Mouse (Mus musculus): ENCODE results near the gene Il22ra2.

Il22ra2 gene

DNA sequence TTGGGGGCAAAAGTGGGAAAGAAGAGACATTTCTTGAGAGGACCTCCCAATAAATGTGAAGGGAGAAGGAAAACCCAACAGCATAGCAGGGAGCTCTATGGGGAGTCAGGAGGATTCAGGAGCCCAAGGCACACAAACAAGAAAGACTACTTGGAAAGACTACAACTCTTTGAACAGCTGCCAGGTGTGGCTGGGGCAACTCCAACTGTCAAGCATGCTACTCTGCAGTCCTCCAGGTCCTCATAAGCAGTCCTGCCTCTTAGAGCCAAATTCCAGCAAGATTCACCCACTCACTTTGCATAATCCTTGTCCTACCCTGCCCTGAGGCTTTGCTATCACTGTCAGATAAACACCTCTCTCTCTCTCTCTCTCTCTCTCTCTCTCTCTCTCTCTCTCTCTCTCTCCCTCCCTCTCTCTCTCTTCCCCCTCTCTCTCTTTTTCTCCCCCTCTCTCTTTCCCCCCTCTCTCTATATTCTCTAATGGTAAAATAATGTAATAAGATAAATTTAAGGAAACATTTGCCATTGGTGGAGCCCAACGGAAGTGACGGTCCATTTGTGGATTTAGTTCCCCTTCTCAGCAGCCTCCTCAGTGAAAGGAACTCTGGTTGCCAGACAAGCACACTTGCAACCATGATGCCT, at the start of gene Il22ra2:
Gene Il22ra2 (plus strand): TSS at position 591 of the 641 bp plus-strand sequence.
- DNase-seq, result no peak

DNA sequence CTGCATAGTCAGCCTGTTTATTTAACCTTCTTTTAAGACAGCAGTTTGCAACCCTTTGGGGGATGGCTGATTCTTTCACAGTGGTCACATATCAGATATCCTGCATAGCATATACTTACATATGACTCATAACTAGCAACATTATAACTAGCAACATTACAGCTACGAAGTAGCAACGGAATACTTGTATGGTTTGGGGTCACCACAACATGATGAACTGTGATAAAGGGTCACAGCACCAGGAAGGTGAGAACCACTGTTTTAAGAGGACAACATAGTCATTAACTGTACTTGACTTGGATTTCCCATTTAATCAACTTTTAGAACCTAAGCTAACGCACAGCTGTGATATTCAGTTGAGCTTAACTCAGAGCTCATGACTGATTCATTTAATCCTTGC, 44.2 kb upstream of the Il22ra2 start:
- peak; percentile 28 for DNase-seq

DNA sequence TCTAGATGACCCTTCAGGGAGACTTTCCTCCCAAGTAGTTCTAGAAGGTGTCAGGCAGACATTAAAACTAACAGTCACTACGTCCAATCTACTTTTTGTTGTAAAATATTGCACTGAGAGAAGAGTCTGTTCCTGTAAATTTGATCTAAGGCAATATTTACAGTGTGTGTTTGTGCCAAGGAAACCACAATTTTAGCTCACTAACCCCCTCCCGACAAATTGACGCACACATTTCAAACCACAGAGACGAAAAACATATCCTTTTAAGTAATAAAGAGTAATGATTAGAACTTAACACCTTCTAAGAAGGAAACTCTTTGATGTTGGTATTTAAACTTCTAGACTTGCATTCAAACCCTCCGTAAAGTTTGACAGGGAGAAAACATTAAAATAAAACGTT, 43.8 kb upstream of the Il22ra2 start:
- DNase-seq, result no peak

DNA sequence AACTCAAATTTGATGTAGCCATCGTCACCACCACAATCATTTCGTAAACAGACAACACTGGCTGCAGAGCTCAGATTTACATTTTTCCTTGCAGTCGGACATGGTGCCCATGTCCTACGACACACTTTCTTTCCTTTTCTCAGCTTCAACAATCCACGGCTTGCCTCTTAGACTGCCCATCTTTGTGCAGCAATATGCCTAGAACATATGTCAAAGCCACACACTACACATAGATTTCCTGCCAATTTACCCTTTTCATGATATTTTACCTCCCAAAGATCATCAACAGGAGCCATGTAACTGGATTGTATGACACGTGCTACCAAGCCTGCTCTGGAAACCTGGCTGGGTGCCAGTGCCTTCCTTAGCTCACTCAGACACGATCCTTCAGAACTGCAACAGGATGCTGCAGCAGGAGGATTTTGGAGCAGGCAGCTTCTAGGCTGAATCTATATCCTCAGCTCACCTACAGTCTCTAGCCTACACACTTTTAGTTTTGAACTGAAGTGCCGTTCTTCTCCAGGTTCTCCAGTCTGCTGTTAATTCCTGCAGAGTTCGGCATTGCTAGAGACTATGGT, 43.3 kb upstream of the Il22ra2 start:
- DNase-seq, result peak; percentile 89

GRCm38 (mm10) chr10:19580660-19581059, 41.1 kb upstream of the Il22ra2 start:
- peak; percentile 52 for DNase-seq

DNA sequence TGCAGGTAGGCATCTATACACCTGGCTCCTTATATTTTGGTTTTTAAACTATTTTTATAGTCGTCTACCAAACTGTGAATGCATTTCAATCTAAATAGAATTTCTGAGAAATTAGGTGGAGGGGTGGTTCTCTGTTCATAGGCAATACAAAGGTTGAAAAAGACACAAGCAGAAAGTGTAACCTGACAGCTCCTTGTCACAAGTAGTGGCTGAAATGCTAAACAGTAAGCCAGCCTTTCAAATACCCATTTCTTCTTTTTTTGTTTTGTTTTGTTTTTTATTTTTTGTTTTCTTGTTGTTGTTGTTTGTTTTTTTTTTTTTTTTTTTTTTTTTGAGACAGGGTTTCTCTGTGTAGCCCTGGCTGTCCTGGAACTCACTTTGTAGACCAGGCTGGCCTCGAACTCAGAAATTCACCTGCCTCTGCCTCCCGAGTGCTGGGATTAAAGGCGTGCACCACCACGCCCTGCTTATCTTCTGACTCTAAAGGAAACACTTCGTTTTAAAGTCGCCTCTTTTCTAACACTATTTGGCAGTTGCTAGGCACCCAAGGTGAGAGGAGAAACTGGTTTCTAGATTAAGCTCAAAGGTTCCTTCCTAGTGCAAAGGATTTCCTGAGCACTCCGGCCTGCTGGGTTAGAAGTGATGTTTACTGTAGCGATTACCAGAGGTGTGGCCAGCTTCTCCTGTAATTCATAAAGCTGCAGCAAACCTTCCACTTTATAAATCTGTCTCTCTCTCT, 39.8 kb upstream of the Il22ra2 start:
- peak; percentile 97 for DNase-seq

GRCm38 (mm10) chr10:19582806-19583430, 38.9 kb upstream of the Il22ra2 start:
- peak; percentile 88 for DNase-seq

DNA sequence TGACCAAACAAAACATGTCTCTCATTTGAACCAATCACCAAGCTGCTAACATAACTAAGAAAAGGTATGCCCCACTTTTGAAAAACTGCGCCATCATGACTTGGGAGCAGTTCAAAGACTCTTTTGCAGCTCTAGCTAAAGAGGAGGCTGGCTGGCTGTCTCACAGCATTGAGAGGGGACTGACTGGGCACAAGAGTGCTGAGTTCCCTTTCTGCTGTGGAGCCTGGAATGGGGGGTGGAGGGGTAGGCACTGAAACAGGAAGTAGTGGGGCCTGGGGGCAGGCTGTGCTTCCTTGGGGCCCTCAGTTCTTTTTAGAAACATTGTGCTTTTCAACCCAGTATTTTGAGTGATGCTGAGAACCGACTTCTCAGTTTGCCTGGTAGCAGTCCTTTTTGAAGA, 37.7 kb upstream of the Il22ra2 start:
- DNase-seq, result peak; percentile 98

GRCm38 (mm10) chr10:19584846-19585245, 37.0 kb upstream of the Il22ra2 start:
- DNase-seq, result peak; percentile 66

DNA sequence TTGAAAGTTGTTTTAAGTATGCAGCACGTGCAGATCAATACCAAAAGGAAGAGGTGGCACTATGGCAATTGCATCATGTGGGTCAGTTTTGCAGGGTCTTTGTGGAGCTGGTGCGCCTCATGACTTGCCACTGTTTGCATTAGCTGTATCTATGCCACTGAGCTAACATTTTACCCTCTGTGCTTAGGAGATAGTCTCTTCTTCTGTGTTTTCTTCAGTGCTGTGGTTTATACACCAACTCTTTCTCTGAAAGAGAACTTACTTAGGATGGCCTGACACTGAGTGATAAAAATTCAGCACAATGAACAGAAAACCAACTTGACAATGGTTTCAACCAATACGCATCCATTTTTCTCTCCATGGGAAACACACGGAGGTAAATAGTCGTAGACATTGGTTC, 35.9 kb upstream of the Il22ra2 start:
- peak; percentile 41 for DNase-seq

DNA sequence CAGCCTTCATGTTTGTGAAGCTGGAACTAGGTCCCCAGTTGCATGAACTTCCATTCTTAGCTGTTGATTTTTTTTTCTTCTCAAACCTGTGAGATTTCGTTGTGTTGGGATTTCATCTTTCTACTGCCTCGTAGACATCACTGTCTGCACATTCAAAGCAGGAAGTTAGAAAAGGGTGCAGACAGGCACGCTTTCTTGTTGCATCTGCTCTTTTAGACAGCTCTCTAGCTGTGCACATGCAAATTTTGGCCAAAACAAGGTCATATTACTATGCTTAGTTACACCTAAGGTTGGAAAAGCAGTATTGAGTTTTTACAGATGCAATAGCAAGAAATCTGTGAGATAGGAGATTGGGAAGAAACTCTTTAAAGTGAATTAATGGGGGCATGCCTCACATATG, 34.5 kb upstream of the Il22ra2 start:
- DNase-seq, result no peak

DNA sequence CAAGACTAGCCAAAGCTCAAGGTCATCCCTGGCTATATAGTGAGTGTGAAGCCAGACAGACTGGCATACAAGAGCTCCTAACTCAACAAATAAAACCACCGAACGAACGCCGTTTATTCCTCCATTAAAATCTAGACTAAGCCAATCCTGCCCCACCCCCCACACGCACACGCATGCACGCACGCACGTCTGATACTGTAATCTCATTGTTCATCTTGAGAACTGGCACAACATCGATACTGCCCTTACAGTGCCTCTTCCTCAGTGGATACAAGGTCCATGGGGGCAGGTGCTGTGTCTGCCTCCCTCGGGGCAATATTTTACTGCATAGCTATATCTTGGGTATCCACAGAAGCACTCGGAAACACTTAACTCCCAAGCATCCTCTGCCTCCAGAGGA, 32.2 kb upstream of the Il22ra2 start:
- DNase-seq, result peak; percentile 84

- no peak for DNase-seq
These were observed 30.5 kb upstream of the Il22ra2 start for GRCm38 (mm10) chr10:19591286-19591640.

DNA sequence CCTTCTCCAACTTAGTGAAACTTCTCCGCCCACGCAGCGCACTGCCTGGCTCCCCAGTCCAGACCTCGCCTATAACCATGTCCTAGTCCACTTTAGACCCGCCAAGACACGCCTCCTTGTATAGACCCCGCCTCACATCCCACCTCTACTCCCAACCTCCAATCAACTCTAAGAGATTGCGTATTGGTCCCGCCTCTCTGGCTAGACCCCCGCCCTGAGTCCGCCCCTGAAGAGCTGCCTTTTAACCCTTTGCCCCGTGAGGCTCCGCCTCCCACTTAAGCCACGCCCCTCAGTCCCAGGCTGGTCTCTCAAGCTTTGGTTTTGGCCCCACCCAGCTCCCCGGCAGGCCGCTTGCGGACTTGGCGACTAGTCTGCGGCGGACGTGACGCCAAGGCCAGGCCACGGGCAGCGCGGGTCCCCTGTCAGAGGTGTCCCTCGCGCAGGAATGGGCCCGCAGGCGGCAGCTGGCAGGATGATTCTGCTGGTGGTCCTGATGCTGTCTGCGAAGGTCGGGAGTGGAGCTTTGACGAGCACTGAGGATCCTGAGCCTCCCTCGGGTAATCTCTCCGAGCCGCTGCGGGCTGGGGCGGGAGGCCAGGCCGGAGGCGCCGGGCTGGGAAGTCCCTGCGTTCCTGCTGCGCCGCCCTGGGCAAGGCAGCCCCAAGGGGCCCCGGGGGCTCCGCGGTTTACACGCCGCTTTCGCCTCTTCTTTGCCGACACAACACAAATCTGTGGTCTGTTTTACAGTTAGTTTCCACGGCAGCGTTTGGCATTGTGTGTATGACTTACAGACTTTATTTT, 30.0 kb upstream of the Il22ra2 start, which contains the start of gene Ifngr1:
Gene Ifngr1 (plus strand): TSS at position 309 of the 801 bp plus-strand sequence.
- DNase-seq, result peak; percentile 100

DNA sequence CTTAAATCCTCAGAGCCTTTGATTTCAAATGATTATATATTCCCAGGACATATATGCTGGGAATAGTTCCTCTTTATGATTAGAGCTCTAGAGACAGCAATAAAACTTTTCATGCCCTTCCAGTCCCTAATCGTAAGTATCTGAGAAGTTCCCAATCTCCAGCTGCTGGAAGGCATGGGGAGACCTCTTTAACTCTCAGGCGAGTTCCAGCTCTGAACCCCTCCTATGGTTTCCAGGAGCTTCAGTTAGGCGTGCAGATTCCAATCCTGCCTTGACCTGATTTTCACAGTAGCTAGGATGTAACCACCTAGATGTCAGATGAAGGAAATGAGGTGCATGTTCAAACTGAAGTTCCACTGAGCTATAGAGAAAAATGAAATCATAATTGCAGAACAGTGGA, 29.2 kb upstream of the Il22ra2 start:
- peak; percentile 88 for DNase-seq

- DNase-seq, result peak; percentile 83
These were observed 28.5 kb upstream of the Il22ra2 start for GRCm38 (mm10) chr10:19593296-19593695.

- peak; percentile 94 for DNase-seq
These were observed 27.4 kb upstream of the Il22ra2 start for GRCm38 (mm10) chr10:19594201-19594905.

DNA sequence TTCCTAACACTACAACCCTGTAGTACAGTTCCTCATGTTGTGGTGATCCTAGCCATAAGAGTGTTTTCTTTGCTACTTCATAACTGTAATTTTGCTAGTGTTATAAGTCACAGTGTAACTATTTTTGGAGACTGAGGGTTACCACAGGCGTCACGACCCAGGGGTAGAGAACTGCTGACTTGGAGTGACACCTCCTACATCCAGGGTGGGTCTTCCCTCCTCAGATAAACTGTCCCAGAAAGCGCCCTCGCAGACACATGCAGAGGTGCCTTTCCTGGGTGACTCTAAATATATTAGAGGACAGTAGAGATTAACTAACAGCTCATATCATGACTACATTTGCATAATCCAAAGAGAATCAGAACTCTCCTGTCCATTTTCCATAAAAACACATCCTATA, 24.9 kb upstream of the Il22ra2 start:
- DNase-seq, result peak; percentile 68

DNA sequence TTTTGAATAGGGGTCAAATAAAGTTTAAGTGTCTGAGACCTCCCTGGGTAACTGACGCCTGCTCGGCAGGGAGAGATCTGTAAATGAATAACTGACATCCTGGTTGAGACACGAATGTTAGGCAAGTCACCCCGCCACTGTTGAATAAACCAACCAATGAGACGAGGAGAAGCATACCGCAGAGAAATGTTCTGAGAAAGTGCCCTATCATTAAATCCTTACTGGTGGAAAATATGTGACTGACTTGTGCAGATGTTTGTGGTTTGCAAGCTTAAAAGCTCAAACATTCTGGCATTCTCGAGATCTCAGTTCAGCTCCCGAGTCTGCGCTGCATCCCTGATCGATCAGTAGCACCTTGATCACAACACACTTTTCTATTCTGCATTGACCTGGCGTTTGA, 23.7 kb upstream of the Il22ra2 start:
- peak; percentile 67 for DNase-seq

- peak; percentile 88 for DNase-seq
These were observed 22.3 kb upstream of the Il22ra2 start for GRCm38 (mm10) chr10:19599331-19600092.

- peak; percentile 86 for DNase-seq
These were observed 21.7 kb upstream of the Il22ra2 start for GRCm38 (mm10) chr10:19600093-19600420.

- DNase-seq, result peak; percentile 59
These were observed 20.3 kb upstream of the Il22ra2 start for GRCm38 (mm10) chr10:19601502-19601901.

Measured in heart, adult 11 months (tissue).